Mouse (Mus musculus) MEL (cell line): ENCODE measurements around the gene Tvp23a. TPM values are rescaled to one million over a fixed set of nuclear protein-coding genes. Genes with fewer than 3 reads are reported as not detected.

Experiments
- DNase-seq: peaks from one replicate; pipeline ENCODE4 v3.0.0; 2011; ENCODE audit warnings: low read depth, low spot score
- H3K27ac ChIP-seq: 2 replicates; pipeline ENCODE4 v1.5.1; 2012; ENCODE audit warnings: low read depth, mild to moderate bottlenecking, control low read depth, low read length, moderate library complexity; ENCODE audit not compliant: control insufficient read depth
- H3K27me3 ChIP-seq, 2 experiments: fragments of 150-350 bp in 1 of 2; sonication (generic) in 1 of 2; 2 replicates each; pipeline ENCODE4 v1.6.1; 2012; ENCODE audit warnings: low read length in 2 of 2, mild to moderate bottlenecking in 2 of 2, improper control_type of control experiment in 1 of 2, moderate library complexity in 1 of 2; ENCODE audit not compliant: insufficient read depth in 2 of 2, control insufficient read depth in 1 of 2
- H3K36me3 ChIP-seq, 2 experiments: 2 replicates each; pipeline ENCODE4 v1.6.1; 2012 to 2014; ENCODE audit warnings: low read length in 2 of 2, improper control_type of control experiment in 1 of 2, inconsistent platforms in 1 of 2, mild to moderate bottlenecking in 1 of 2; ENCODE audit not compliant: insufficient read depth in 2 of 2, control insufficient read depth in 1 of 2
- H3K4me1 ChIP-seq, 2 experiments: fragments of 150-350 bp in 1 of 2; sonication (generic) in 1 of 2; 2 replicates each; pipeline ENCODE4 v1.6.1; 2012; ENCODE audit warnings: low read length in 2 of 2, improper control_type of control experiment in 1 of 2, mild to moderate bottlenecking in 1 of 2; ENCODE audit not compliant: insufficient read depth in 2 of 2, control insufficient read depth in 1 of 2
- H3K4me3 ChIP-seq, 2 experiments: fragments of 150-350 bp in 1 of 2; sonication (generic) in 1 of 2; 2 replicates each; pipeline ENCODE4 v1.5.1; 2012; ENCODE audit warnings: low read depth in 2 of 2, low read length in 2 of 2, mild to moderate bottlenecking in 2 of 2, moderate library complexity in 2 of 2, control low read depth in 1 of 2, improper control_type of control experiment in 1 of 2; ENCODE audit not compliant: control insufficient read depth in 1 of 2, insufficient read depth in 1 of 2
- H3K79me2 ChIP-seq: 2 replicates; pipeline ENCODE4 v1.6.1; 2012; ENCODE audit warnings: mild to moderate bottlenecking, low read length, moderate library complexity; ENCODE audit not compliant: control insufficient read depth, poor library complexity, insufficient read depth
- H3K9ac ChIP-seq: 2 replicates; pipeline ENCODE4 v1.6.1; 2012; ENCODE audit warnings: low read depth, mild to moderate bottlenecking, control low read depth, low read length, moderate library complexity; ENCODE audit not compliant: control insufficient read depth, poor library complexity, severe bottlenecking
- H3K9me3 ChIP-seq: fragments of 150-350 bp; sonication (generic); replicated peaks from 2 replicates; pipeline ENCODE4 v1.6.1; 2012; ENCODE audit warnings: mild to moderate bottlenecking, low read length, improper control_type of control experiment, moderate library complexity; ENCODE audit not compliant: insufficient read depth
- BHLHE40 ChIP-seq: IDR thresholded peaks from 2 replicates; pipeline ENCODE4 v1.6.1; 2012; ENCODE audit warnings: low read depth, mild to moderate bottlenecking, inconsistent platforms, low read length, improper control_type of control experiment, borderline replicate concordance
- CHD2 ChIP-seq: IDR thresholded peaks from 2 replicates; pipeline ENCODE4 v1.6.1; 2011; ENCODE audit warnings: low read length, improper control_type of control experiment
- E2F4 ChIP-seq: IDR thresholded peaks from 2 replicates; pipeline ENCODE4 v1.6.1; 2011; ENCODE audit warnings: low read depth, low read length, improper control_type of control experiment, borderline replicate concordance
- ELF1 ChIP-seq: IDR thresholded peaks from 2 replicates; pipeline ENCODE4 v1.6.1; 2014; ENCODE audit warnings: low read depth, mild to moderate bottlenecking, inconsistent platforms, low read length, improper control_type of control experiment, moderate library complexity
- EP300 ChIP-seq, 2 experiments: IDR thresholded peaks; 2 replicates each; pipeline ENCODE4 v1.6.1; 2011; ENCODE audit warnings: improper control_type of control experiment in 2 of 2, low read length in 2 of 2, low read depth in 1 of 2, mild to moderate bottlenecking in 1 of 2
- ETS1 ChIP-seq: IDR thresholded peaks from 2 replicates; pipeline ENCODE4 v1.6.1; 2012; ENCODE audit warnings: low read depth, mild to moderate bottlenecking, inconsistent platforms, low read length, improper control_type of control experiment, moderate library complexity
- GABPA ChIP-seq: IDR thresholded peaks from 2 replicates; pipeline ENCODE4 v1.6.1; 2012; ENCODE audit warnings: low read depth, mild to moderate bottlenecking, inconsistent platforms, low read length, improper control_type of control experiment, moderate library complexity
- GATA1 ChIP-seq: IDR thresholded peaks from 2 replicates; pipeline ENCODE4 v1.6.1; 2011; ENCODE audit warnings: low read depth, low read length, improper control_type of control experiment
- MAFK ChIP-seq: IDR thresholded peaks from 2 replicates; pipeline ENCODE4 v1.6.1; 2011; ENCODE audit warnings: low read depth, mild to moderate bottlenecking, low read length, improper control_type of control experiment, borderline replicate concordance
- MAX ChIP-seq: IDR thresholded peaks from 2 replicates; pipeline ENCODE4 v1.6.1; 2011; ENCODE audit warnings: low read length, improper control_type of control experiment
- MEF2A ChIP-seq: IDR thresholded peaks from 2 replicates; pipeline ENCODE4 v1.6.1; 2014; ENCODE audit warnings: low read depth, mild to moderate bottlenecking, inconsistent platforms, low read length, improper control_type of control experiment; ENCODE audit not compliant: poor library complexity, insufficient replicate concordance, severe bottlenecking; ENCODE audit errors: extremely low read depth
- MXI1 ChIP-seq: IDR thresholded peaks from 2 replicates; pipeline ENCODE4 v1.6.1; 2011; ENCODE audit warnings: mild to moderate bottlenecking, low read depth, low read length, improper control_type of control experiment
- MYC ChIP-seq: IDR thresholded peaks from 2 replicates; pipeline ENCODE4 v1.6.1; 2011; ENCODE audit warnings: low read depth, mild to moderate bottlenecking, low read length, improper control_type of control experiment, moderate library complexity
- NRF1 ChIP-seq: IDR thresholded peaks from 2 replicates; pipeline ENCODE4 v1.6.1; 2014; ENCODE audit warnings: low read depth, mild to moderate bottlenecking, inconsistent platforms, low read length, improper control_type of control experiment, moderate library complexity; ENCODE audit not compliant: poor library complexity, insufficient read depth, severe bottlenecking
- POLR2AphosphoS2 ChIP-seq: IDR thresholded peaks from 2 replicates; pipeline ENCODE4 v1.6.1; 2011; ENCODE audit warnings: low read length, improper control_type of control experiment
- POLR2AphosphoS5 ChIP-seq: IDR thresholded peaks from 2 replicates; pipeline ENCODE4 v1.6.1; 2012; ENCODE audit warnings: low read depth, borderline replicate concordance, mild to moderate bottlenecking, inconsistent platforms, low read length, moderate library complexity, mixed read lengths
- TAL1 ChIP-seq: IDR thresholded peaks from 2 replicates; pipeline ENCODE4 v1.6.1; 2012; ENCODE audit warnings: mild to moderate bottlenecking, inconsistent platforms, low read length, moderate library complexity, mixed read lengths
- USF1 ChIP-seq: IDR thresholded peaks from 2 replicates; pipeline ENCODE4 v1.6.1; 2014; ENCODE audit warnings: low read depth, mild to moderate bottlenecking, inconsistent platforms, low read length, improper control_type of control experiment, moderate library complexity
- USF2 ChIP-seq, 2 experiments: IDR thresholded peaks; 2 replicates each; pipeline ENCODE4 v1.6.1; 2011 to 2012; ENCODE audit warnings: improper control_type of control experiment in 2 of 2, low read length in 2 of 2, borderline replicate concordance in 1 of 2, inconsistent platforms in 1 of 2, low read depth in 1 of 2, mild to moderate bottlenecking in 1 of 2; ENCODE audit not compliant: insufficient read depth in 1 of 2
- ZKSCAN1 ChIP-seq: IDR thresholded peaks from 2 replicates; pipeline ENCODE4 v1.6.1; 2012; ENCODE audit warnings: low read depth, mild to moderate bottlenecking, inconsistent platforms, low read length, improper control_type of control experiment, moderate library complexity
- ZMIZ1 ChIP-seq: IDR thresholded peaks from 2 replicates; pipeline ENCODE4 v1.6.1; 2012; ENCODE audit warnings: low read depth, mild to moderate bottlenecking, inconsistent platforms, low read length, improper control_type of control experiment, moderate library complexity
- polyA plus RNA-seq, 2 experiments: library from polyadenylated mRNA; stranded (reverse) in 1 of 2; unstranded in 1 of 2; fragments of >175 nt in 1 of 2; fragments of >200 nt in 1 of 2; gene quantifications; 2 replicates each; pipeline versions ENCODE4 v1.2.1 to v1.2.4; 2012; ENCODE audit warnings: low replicate concordance in 2 of 2, low read depth in 1 of 2; ENCODE audit not compliant: insufficient read length in 2 of 2, insufficient read depth in 1 of 2, missing spikeins in 1 of 2
- total RNA-seq: library from RNA; depleted of rRNA; stranded (reverse); fragments of 300-350 nt; gene quantifications from 2 replicates; pipeline ENCODE4 v1.2.3, GENCODE M21; 2012; rRNA removed

Tvp23a gene
- total RNA-seq, result 0.03 and 0.31 TPM in 2 replicates
- polyA plus RNA-seq, result under 1 TPM in 1 of 2 experiments, not detected in 1; 0.81 TPM

DNA sequence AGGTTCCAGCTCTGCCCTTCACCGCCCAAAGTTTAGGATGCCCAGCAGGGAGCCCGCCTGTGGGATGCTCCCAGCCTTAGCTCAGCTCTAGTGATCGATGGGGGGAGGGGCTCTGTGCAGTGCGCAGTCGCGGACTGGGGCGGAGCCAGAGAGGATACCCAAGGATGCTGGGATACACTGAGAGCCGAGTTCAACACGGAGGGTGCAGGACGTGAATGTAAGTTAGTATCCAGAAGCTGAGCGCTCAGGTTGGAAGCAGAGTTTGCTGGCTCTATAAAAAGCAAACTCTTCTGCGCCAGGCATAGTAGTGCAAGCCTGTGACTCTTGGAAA is at the start of gene Tvp23a:
Gene Tvp23a, minus strand, starts transcription at position 99 of the 331 bp plus-strand sequence.
- no peak within 1 kb of the TSS for H3K27ac ChIP-seq
- TF ChIP-seq GATA1 (no peak), E2F4 (no peak), MYC (no peak), TAL1 (no peak), CHD2 (no peak)
- TF ChIP-seq, all 39 proteins: peak for 0
- Histone ChIP-seq H3K36me3 (no peaks in the 10 kb centered on the region), H3K9me3 (no peaks in the 10 kb centered on the region), H3K4me3 (no peak within 1 kb of the TSS), H3K4me1 (no peaks in the 10 kb centered on the region), H3K9ac (no peak within 1 kb of the TSS), H3K79me2 (no peaks in the 10 kb centered on the region), H3K27me3 (no peaks in the 10 kb centered on the region)
- DNase-seq, result no peak

DNA sequence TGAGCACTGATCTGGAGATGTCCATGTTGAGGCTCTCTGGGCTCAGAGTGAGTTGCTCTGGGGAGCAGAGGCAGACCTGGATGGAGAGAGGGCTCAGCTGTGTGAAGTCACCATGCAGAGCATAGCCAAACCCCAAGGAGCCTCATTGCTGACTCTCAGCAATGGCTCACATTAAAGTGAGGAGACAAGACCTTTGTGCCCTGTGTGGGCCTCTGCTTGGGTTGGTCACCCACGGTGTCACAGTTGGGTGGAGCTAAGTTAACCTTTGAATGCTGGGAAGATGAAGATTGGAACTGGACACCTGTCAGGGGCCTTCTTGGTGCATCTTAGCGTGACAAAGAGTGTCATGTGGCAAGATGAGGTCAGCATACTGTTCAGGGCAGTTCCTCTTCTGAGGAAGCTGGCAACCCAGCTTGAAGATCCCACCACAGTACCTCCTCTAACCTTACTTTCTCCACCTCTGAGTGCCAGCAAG is 48.7 kb upstream of the Tvp23a start:
- DNase-seq, result no peak
- H3K27ac ChIP-seq, result no peak overlapping the region
- no peaks in the 10 kb centered on the region for H3K36me3 ChIP-seq
- no peaks in the 10 kb centered on the region for H3K79me2 ChIP-seq
- H3K4me1 ChIP-seq, result no peaks in the 10 kb centered on the region
- TF ChIP-seq EP300 (IDR thresholded peaks at IDR 0.05; ENCODE audit: low read depth in 1 of 2, low read length in 2 of 2) (no peak), ZMIZ1 (no peak), MYC (no peak), USF2 (IDR thresholded peaks at IDR 0.05; ENCODE audit: borderline replicate concordance in 1 of 2, insufficient read depth in 1 of 2, low read depth in 1 of 2, low read length in 2 of 2) (no peak), ELF1 (no peak), BHLHE40 (no peak), MAFK (no peak), ZKSCAN1 (no peak), POLR2AphosphoS5 (no peak), MXI1 (no peak), MAX (no peak), GABPA (no peak), NRF1 (no peak), MEF2A (no peak), ETS1 (no peak), USF1 (no peak), POLR2AphosphoS2 (no peak)
- TF ChIP-seq, all 39 proteins: peak for 0
- Histone ChIP-seq H3K9ac (no peak overlapping the region), H3K4me3 (no peak overlapping the region), H3K9me3 (no peaks in the 10 kb centered on the region), H3K27me3 (peaks cover 0 to 4% of the 10 kb centered on the region in 2 experiments; a peak in 2 of 4 replicates)
